17 mouse cellular contexts compared by ENCODE assay signal in the genomic region with DNA sequence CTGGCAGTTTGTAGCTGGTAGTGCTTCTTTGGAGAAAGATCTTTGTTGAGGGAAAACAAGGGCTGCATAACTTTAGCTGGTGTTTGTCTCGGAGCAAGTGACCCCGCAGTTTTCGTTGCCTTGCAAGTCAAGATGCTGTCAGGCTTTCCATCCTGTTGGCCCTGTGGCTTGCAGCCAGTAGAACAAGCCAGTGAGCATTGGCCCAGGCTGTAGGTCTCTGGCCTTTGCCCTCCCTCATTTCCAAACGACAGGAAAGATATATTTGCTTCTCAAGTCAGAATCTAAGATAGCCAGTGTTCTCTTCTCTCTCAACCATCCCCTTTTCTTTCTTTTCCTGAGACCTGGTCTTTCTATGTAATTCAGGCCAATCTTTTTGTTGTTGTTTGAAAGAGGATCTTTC.
A peak's percentile ranks its signal among the peaks of the same experiment; 100 is the strongest.
DNase-seq lines count a peak whose midpoint lies in the region; ATAC-seq and TF ChIP-seq lines count a peak whose summit lies in the region.
"Had no signal": no experiment of that assay in that cellular context is flagged by ENCODE, and none has a peak within 500 bp of the region (broad histone marks: within the 10 kb centered on the region; RNA-seq: fewer than 3 reads in every experiment).

No protein-coding gene starts in this region.

- no peaks in the 10 kb centered on the region for H3K27me3 ChIP-seq in kidney, adult 2 months (replicated peaks; ENCODE audit: control insufficient read depth, insufficient read depth, low read length)
- no peaks in the 10 kb centered on the region for H3K27me3 ChIP-seq in kidney, embryonic 14.5 days (ENCODE audit: control insufficient read depth, insufficient read depth, low read length)
- H3K27me3 ChIP-seq in liver, postnatal 0 days (ENCODE audit: insufficient read depth, low read length) = no peaks in the 10 kb centered on the region
- H3K27me3 ChIP-seq: forebrain, embryonic 15.5 days; hindbrain, embryonic 13.5 days; lung, embryonic 15.5 days; megakaryocyte, embryonic 14.5 days had no signal

- no peaks in the 10 kb centered on the region for H3K9me3 ChIP-seq in kidney, embryonic 14.5 days (ENCODE audit: control insufficient read depth, low read length)
- no peaks in the 10 kb centered on the region for H3K9me3 ChIP-seq in liver, postnatal 0 days (ENCODE audit: low read length)
- H3K9me3 ChIP-seq: forebrain, embryonic 15.5 days; hindbrain, embryonic 13.5 days; lung, embryonic 15.5 days; megakaryocyte, embryonic 14.5 days had no signal

- no peaks in the 10 kb centered on the region; the same call in 1 of the 2 replicates for H3K4me1 ChIP-seq in kidney, adult 2 months (ENCODE audit: control insufficient read depth, insufficient read depth, low read length)
- no peaks in the 10 kb centered on the region for H3K4me1 ChIP-seq in kidney, embryonic 14.5 days (ENCODE audit: control insufficient read depth, insufficient read depth, low read length)
- H3K4me1 ChIP-seq in liver, postnatal 0 days (ENCODE audit: insufficient read depth) = 0 out of 2 replicates have a peak, but pooled peaks cover 3% of the 10 kb centered on the region
- H3K4me1 ChIP-seq: forebrain, embryonic 15.5 days; hindbrain, embryonic 13.5 days; lung, embryonic 15.5 days had no signal

- intact Hi-C loops in left cerebral cortex, postnatal 36 days (cut with DNase I) = no loop called here

- no peak for TF ChIP-seq POLR2A in kidney, adult 2 months (IDR thresholded peaks at IDR 0.05; ENCODE audit: low read depth, low read length)

- H3K36me3 ChIP-seq in kidney, adult 2 months (ENCODE audit: control insufficient read depth, insufficient read depth, low read length) = no peaks in the 10 kb centered on the region; the same call in none of the 2 replicates
- no peaks in the 10 kb centered on the region; the same call in 1 of the 2 replicates for H3K36me3 ChIP-seq in kidney, embryonic 14.5 days (ENCODE audit: control insufficient read depth, insufficient read depth, low read length)
- peaks cover 4% of the 10 kb centered on the region; the same call in 1 of the 2 replicates for H3K36me3 ChIP-seq in liver, postnatal 0 days (replicated peaks; ENCODE audit: insufficient read depth, low read length)

- no peak overlapping the region for H3K27ac ChIP-seq in kidney, adult 2 months (ENCODE audit: insufficient read depth, low read depth, low read length)
- H3K27ac ChIP-seq in kidney, embryonic 14.5 days (ENCODE audit: low read depth, low read length) = no peak overlapping the region
- H3K27ac ChIP-seq in liver, postnatal 0 days (ENCODE audit: low read depth) = peak overlapping the region; percentile 48; the same call in 1 of the 2 replicates
- H3K27ac ChIP-seq: forebrain, embryonic 15.5 days; hindbrain, embryonic 13.5 days; lung, embryonic 15.5 days; stomach, postnatal 0 days had no signal

- peak; percentile 30 for DNase-seq in cerebellum, adult 11-12 months
- DNase-seq in cerebellum, adult 11 months = no peak
- DNase-seq in kidney, adult 2 months = peak; percentile 72
- peak; percentile 11 to 22 for DNase-seq in cerebellum, postnatal 14 days
- no peak for DNase-seq in liver, postnatal 0 days
- DNase-seq in left cerebral cortex, postnatal 36 days (ENCODE audit: low spot score in 2 of 2) = no peak
- DNase-seq: B cell, adult 2 months; gastrocnemius, postnatal 14 days; right cerebral cortex, adult 18-20 months; thymus, postnatal 4 days had no signal

- H3K9ac ChIP-seq in kidney, embryonic 14.5 days (ENCODE audit: low read depth, low read length) = no peak overlapping the region
- H3K9ac ChIP-seq in liver, postnatal 0 days (replicated peaks) = no peak overlapping the region
- H3K9ac ChIP-seq: forebrain, embryonic 15.5 days; hindbrain, embryonic 13.5 days; lung, embryonic 15.5 days had no signal

- no peak overlapping the region for H3K4me2 ChIP-seq in kidney, embryonic 14.5 days (replicated peaks; ENCODE audit: low read depth, low read length)
- H3K4me2 ChIP-seq in liver, postnatal 0 days (ENCODE audit: low read depth, low read length) = no peak overlapping the region
- H3K4me2 ChIP-seq: forebrain, embryonic 15.5 days; hindbrain, embryonic 13.5 days; lung, embryonic 15.5 days had no signal

- 48% methylated on average over 4 of the region's 4 CpGs for WGBS in kidney, adult 2 months
- 52% methylated on average over 4 of the region's 4 CpGs for WGBS in kidney, embryonic 14.5 days
- WGBS in liver, postnatal 0 days (ENCODE audit: insufficient replicate concordance) = 71% methylated on average over 4 of the region's 4 CpGs

- no peak for ATAC-seq in kidney, embryonic 14.5 days (ENCODE audit: low FRiP score, low TSS enrichment)
- ATAC-seq in liver, postnatal 0 days = no peak
- ATAC-seq: forebrain, embryonic 15.5 days; intestine, embryonic 16.5 days had no signal

- H3K4me3 ChIP-seq in kidney, adult 2 months (ENCODE audit: insufficient read depth, low read depth, low read length) = no peak overlapping the region
- no peak overlapping the region for H3K4me3 ChIP-seq in kidney, embryonic 14.5 days (ENCODE audit: low read length)
- H3K4me3 ChIP-seq in liver, postnatal 0 days (ENCODE audit: low read depth, low read length) = no peak overlapping the region
- H3K4me3 ChIP-seq: forebrain, embryonic 15.5 days; hindbrain, embryonic 13.5 days; lung, embryonic 15.5 days; megakaryocyte, embryonic 14.5 days had no signal

- no peak for TF ChIP-seq CTCF in kidney, adult 2 months (conservative IDR thresholded peaks at IDR 0.05; ENCODE audit: insufficient read depth, insufficient read length, low read depth, low read length)
- no peak for TF ChIP-seq CTCF in liver, postnatal 0 days (IDR thresholded peaks at IDR 0.05; ENCODE audit: low read depth)

- TF ChIP-seq EP300 in liver, postnatal 0 days (IDR thresholded peaks at IDR 0.05; ENCODE audit: low read depth) = no peak

Comparison
In these comparisons a context has a peak if more than half of its experiments do, and no peak if none do; other contexts are left out.
1. DNase-seq: peak in cerebellum, adult 11-12 months (single experiment), kidney, adult 2 months (single experiment) and cerebellum, postnatal 14 days (2 of 2); none in cerebellum, adult 11 months (single experiment), liver, postnatal 0 days (single experiment) and left cerebral cortex, postnatal 36 days (0 of 2).